Mouse (Mus musculus) limb, embryonic 15.5 days (tissue): Measurements from ENCODE around the gene Ago4. TPM values are rescaled to one million over a fixed set of nuclear protein-coding genes. Genes with fewer than 3 reads are reported as not detected.

Experiments used
- microRNA-seq: library from miRNA; unstranded; fragments of <30 nt; microRNA quantifications from one replicate; pipeline ENCODE4, GENCODE M21; 2016
- polyA plus RNA-seq: library from polyadenylated mRNA; unstranded; fragments of >200 nt; fragmentation: Nextera tagmentation; extraction: Ambion mirVana; gene quantifications from 2 replicates; pipeline ENCODE4 v1.2.1, GENCODE M21; 2015

The Ago4 gene
- polyA plus RNA-seq, 1 experiment from 2014 or later = 3.3 TPM

Small RNA genes lying within 50 kb of the gene (microRNA-seq; reads per million reads assigned to microRNA genes)
- gene Mir7119 = 0.82 reads per million

Other genes starting within 250 kb of the Ago4 start
- gene Col8a2, start 246.7 kb downstream of the Ago4 start, polyA plus RNA-seq = 71.2 and 79.7 TPM in 2 replicates
- 79.2 and 82.9 TPM in 2 replicates for gene Adprhl2, start 211.8 kb downstream of the Ago4 start, polyA plus RNA-seq
- gene Tekt2, start 207.8 kb downstream of the Ago4 start, polyA plus RNA-seq = 15.9 and 16.6 TPM in 2 replicates
- gene Ago3, start 103.9 kb downstream of the Ago4 start, polyA plus RNA-seq = 15.2 and 17.1 TPM in 2 replicates
- 3.1 and 4.0 TPM in 2 replicates for gene Ago1, start 64.9 kb downstream of the Ago4 start, polyA plus RNA-seq
- gene Clspn, start 23.5 kb upstream of the Ago4 start, polyA plus RNA-seq = 34.4 and 36.1 TPM in 2 replicates
- 4.1 TPM in 2 replicates for gene 5730409E04Rik, start 76.3 kb upstream of the Ago4 start, polyA plus RNA-seq
- gene Psmb2, start 144.2 kb upstream of the Ago4 start, polyA plus RNA-seq = 443 and 449 TPM in 2 replicates
- 0.48 and 0.54 TPM in 2 replicates for gene Tfap2e, start 202.8 kb upstream of the Ago4 start, polyA plus RNA-seq
- gene Ncdn, start 220.0 kb upstream of the Ago4 start, polyA plus RNA-seq = 29.9 and 31.4 TPM in 2 replicates
- gene AU040320, start 220.1 kb upstream of the Ago4 start, polyA plus RNA-seq = 17.9 and 19.0 TPM in 2 replicates